Mouse (Mus musculus) liver, embryonic 11.5 days (tissue): ENCODE data around the gene Fbxw7. TPM values are rescaled to one million over a fixed set of nuclear protein-coding genes. Genes with fewer than 3 reads are reported as not detected.

ENCODE experiments used
- ATAC-seq: fragments of 200-750 bp; cut with Nextera tagmentation; replicated peaks from 2 replicates; pipeline ENCODE4 v1.8.0; 2017; ENCODE audit warnings: moderate number of reproducible peaks, mild to moderate bottlenecking, moderate TSS enrichment, moderate library complexity; ENCODE audit not compliant: low FRiP score
- DNase-seq: peaks from one replicate; pipeline ENCODE4 v3.0.0-alpha.2; 2017; ENCODE audit warnings: low spot score
- H3K27ac ChIP-seq: fragments of 300-500 bp; sonication (generic); 2 replicates; pipeline ENCODE4 v1.5.1; 2014; ENCODE audit warnings: mild to moderate bottlenecking, low read depth, low read length, control low read depth
- H3K27me3 ChIP-seq: fragments of 300-500 bp; sonication (generic); replicated peaks from 2 replicates; pipeline ENCODE4 v1.6.1; 2014; ENCODE audit warnings: low read length, mixed read lengths; ENCODE audit not compliant: control insufficient read depth, insufficient read depth
- H3K36me3 ChIP-seq: fragments of 300-500 bp; sonication (generic); 2 replicates; pipeline ENCODE4 v1.6.1; 2014; ENCODE audit warnings: mild to moderate bottlenecking, low read length, moderate library complexity, mixed read lengths; ENCODE audit not compliant: control insufficient read depth, insufficient read depth
- H3K4me1 ChIP-seq: fragments of 300-500 bp; sonication (generic); replicated peaks from 2 replicates; pipeline ENCODE4 v1.6.1; 2014; ENCODE audit warnings: low read length, mixed read lengths; ENCODE audit not compliant: control insufficient read depth, insufficient read depth
- H3K4me2 ChIP-seq: fragments of 300-500 bp; sonication (generic); 2 replicates; pipeline ENCODE4 v1.6.1; 2014; ENCODE audit warnings: mild to moderate bottlenecking, control low read depth, moderate library complexity
- H3K4me3 ChIP-seq: fragments of 300-500 bp; sonication (generic); 2 replicates; pipeline ENCODE4 v1.5.1; 2014; ENCODE audit warnings: low read depth, low read length, control low read depth
- H3K9ac ChIP-seq: fragments of 300-500 bp; sonication (generic); 2 replicates; pipeline ENCODE4 v1.6.1; 2014; ENCODE audit warnings: low read depth, low read length, control low read depth
- H3K9me3 ChIP-seq: fragments of 300-500 bp; sonication (generic); 2 replicates; pipeline ENCODE4 v1.6.1; 2016; ENCODE audit warnings: low read length, inconsistent platforms, mixed read lengths; ENCODE audit not compliant: control insufficient read depth
- WGBS: fragments of 180-500 bp; shearing (Covaris S2); extraction: QIAGEN DNeasy Blood & Tissue Kit; methylation state at CpG from one replicate; pipeline ENCODE4 v1.1.7; 2014; 5-methylcytosine and 5-hydroxymethylcytosine counted together
- polyA plus RNA-seq: library from polyadenylated mRNA; unstranded; fragments of >200 nt; fragmentation: Nextera tagmentation; extraction: Ambion mirVana; gene quantifications from 2 replicates; pipeline ENCODE4 v1.2.1, GENCODE M21; 2014

Fbxw7 gene
- polyA plus RNA-seq, 1 experiment from 2014 or later: 5.7 TPM

DNA sequence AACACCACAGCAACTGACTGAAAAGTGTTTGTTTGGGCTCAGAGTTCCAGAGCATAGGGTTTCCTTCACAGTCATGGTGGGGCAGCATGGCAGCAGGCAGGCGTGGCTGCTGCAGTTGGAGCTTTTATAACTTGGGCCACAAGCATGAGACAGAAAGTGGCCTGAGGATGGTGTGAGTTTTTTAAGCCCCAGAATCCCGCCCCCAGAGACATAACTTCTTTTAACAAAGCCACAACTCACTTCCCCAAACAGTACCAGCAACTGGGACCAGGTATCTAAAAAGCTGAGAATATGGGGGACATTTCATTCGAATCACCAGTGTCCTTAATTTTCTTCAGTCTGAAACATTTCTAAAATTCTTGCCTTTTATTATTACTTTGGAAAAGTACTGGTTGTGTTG, 22.9 kb downstream of the Fbxw7 start:
- no peak overlapping the region for H3K9ac ChIP-seq
- H3K4me2 ChIP-seq: no peak overlapping the region
- peaks cover 8% of the 10 kb centered on the region for H3K4me1 ChIP-seq
- no peak overlapping the region for H3K27ac ChIP-seq
- H3K9me3 ChIP-seq: no peaks in the 10 kb centered on the region
- H3K4me3 ChIP-seq: no peak overlapping the region
- H3K27me3 ChIP-seq: no peaks in the 10 kb centered on the region
- no peaks in the 10 kb centered on the region for H3K36me3 ChIP-seq
- ATAC-seq (no peak), DNase-seq (no peak)
- WGBS: 77% methylated on average over 3 of the region's 3 CpGs

DNA sequence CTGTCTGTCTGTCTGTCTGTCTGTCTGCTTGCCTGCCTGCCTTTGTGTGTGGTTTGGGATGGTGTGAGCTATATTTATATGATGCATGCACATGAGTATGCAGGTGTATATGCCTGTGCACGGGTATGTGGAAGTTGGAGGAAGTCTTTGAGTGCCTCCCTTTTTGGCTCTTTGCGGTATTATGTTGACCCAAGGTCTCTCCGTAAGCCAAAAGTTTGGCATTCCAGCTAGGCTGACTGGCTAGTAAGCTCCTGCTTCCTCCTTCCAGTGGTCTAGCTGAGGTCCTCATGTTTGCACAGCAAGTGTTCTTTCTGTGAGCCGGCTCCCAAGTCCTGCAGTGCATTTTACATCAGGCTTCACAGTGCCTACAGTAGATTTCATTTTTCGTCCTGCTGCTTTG, 24.4 kb downstream of the Fbxw7 start:
- Histone ChIP-seq H3K4me3 (no peak overlapping the region), H3K36me3 (no peaks in the 10 kb centered on the region), H3K9ac (no peak overlapping the region), H3K4me2 (no peak overlapping the region), H3K4me1 (peaks cover 8% of the 10 kb centered on the region), H3K27ac (no peak overlapping the region), H3K9me3 (no peaks in the 10 kb centered on the region), H3K27me3 (no peaks in the 10 kb centered on the region)
- ATAC-seq (no peak), DNase-seq (no peak)
- WGBS: 80% methylated on average over 5 of the region's 5 CpGs

DNA sequence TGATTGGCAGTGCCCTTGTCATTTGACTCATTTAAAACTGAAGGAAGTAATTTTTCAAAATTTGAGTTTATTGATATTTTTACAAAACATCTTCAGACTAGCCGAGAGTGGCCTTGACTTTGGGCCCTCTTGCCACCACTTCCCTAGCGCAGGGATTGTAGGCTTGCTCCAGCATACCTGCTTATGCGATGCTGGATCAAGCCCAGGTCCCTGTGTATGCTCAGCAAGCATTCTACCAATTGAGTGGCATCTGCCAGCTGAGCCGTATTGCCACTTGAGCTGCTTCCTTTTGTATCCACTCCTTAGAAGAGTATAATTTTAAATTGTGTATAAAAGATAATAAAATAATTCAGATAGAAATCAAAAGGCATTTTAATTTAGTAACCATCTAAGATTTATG, 26.2 kb downstream of the Fbxw7 start:
- no peak for ATAC-seq
- WGBS: 87% methylated on average over 4 of the region's 4 CpGs

DNA sequence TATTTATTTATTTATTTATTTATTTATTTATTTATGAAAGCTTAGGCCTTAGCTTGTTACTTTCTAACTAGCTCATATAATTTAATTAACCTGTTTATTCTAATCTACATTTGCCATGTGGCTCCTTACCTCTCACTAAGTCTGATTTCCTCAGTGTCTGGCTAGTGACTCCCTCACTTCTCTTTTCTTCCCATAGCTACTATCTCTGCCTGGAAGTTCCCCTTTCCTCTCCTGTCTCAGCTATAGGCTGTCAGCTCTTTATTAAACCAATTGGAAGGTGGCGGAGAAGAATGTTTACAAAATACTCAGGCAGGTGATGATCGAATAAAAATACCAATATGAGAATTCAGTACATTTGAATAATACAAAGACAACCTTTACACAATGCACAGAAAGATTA, 27.7 kb downstream of the Fbxw7 start:
- no peak overlapping the region for H3K27ac ChIP-seq
- ATAC-seq: no peak
- H3K27me3 ChIP-seq: no peaks in the 10 kb centered on the region
- H3K9ac ChIP-seq: no peak overlapping the region
- no peak overlapping the region for H3K4me3 ChIP-seq
- peaks cover 3% of the 10 kb centered on the region; the same call in 1 of the 2 replicates for H3K4me1 ChIP-seq
- WGBS: 65% methylated on average over 2 of the region's 2 CpGs
- DNase-seq: no peak
- H3K9me3 ChIP-seq: no peaks in the 10 kb centered on the region
- H3K36me3 ChIP-seq: no peaks in the 10 kb centered on the region
- no peak overlapping the region for H3K4me2 ChIP-seq

More for the DNA sequence above, 26.2 kb downstream of the Fbxw7 start:
- Histone ChIP-seq H3K4me3 (no peak overlapping the region), H3K27me3 (no peaks in the 10 kb centered on the region), H3K36me3 (no peaks in the 10 kb centered on the region), H3K9me3 (no peaks in the 10 kb centered on the region), H3K9ac (no peak overlapping the region), H3K4me2 (no peak overlapping the region), H3K27ac (no peak overlapping the region), H3K4me1 (peaks cover 4% of the 10 kb centered on the region; the same call in 1 of the 2 replicates)
- DNase-seq: no peak

DNA sequence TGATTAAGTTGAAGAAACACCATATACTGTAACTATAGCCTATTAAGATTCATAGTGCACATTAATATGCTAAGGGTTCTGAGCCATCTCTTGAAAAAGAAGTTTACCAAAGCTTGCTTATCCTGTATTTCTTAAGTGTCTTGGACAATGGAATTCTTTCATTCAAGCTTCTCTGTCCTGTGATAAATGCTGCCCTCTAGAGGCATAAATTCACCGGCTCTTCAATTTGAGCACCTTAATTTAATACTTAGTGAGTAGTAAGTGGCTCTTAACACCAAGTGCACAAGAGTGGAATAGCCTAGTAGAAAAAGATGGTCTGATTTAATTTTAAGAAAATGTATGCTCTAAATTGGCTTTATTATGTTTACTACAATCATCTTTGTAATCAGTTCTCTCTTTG, 28.5 kb downstream of the Fbxw7 start:
- no peaks in the 10 kb centered on the region for H3K36me3 ChIP-seq
- ATAC-seq: no peak
- H3K27me3 ChIP-seq: no peaks in the 10 kb centered on the region
- H3K27ac ChIP-seq: no peak overlapping the region
- H3K4me1 ChIP-seq: peaks cover 4% of the 10 kb centered on the region
- no peak overlapping the region for H3K9ac ChIP-seq
- H3K9me3 ChIP-seq: no peaks in the 10 kb centered on the region
- no peak overlapping the region for H3K4me2 ChIP-seq
- no peak overlapping the region for H3K4me3 ChIP-seq
- WGBS: 43% methylated on average over 1 of the region's 1 CpGs
- no peak for DNase-seq

DNA sequence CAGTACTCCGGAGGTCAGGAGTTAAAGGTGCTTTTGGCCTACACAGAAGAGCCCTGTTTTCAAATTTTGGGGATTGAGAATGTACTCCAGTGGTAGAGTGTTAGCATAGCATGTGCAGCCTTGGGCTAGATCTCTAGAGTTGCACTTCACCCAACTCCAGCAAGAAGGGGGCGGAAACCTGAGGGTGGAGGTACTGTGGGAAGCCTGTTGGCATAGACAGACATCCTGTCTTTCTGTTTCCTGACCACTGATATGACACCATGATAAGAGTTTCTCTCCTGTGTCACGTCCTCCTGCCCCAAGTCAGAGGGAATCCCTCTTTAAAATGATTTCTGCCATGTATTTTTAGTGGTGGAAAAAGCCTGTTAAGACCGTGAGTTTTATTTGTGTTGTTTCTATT, 33.7 kb downstream of the Fbxw7 start:
- Histone ChIP-seq H3K27me3 (no peaks in the 10 kb centered on the region), H3K4me3 (no peak overlapping the region), H3K9me3 (no peaks in the 10 kb centered on the region), H3K4me1 (peaks cover 16% of the 10 kb centered on the region), H3K36me3 (no peaks in the 10 kb centered on the region), H3K4me2 (no peak overlapping the region), H3K27ac (no peak overlapping the region), H3K9ac (no peak overlapping the region)
- WGBS: 49% methylated on average over 4 of the region's 4 CpGs
- peak; percentile 56; the same call in 1 of the 2 replicates for ATAC-seq
- no peak for DNase-seq

DNA sequence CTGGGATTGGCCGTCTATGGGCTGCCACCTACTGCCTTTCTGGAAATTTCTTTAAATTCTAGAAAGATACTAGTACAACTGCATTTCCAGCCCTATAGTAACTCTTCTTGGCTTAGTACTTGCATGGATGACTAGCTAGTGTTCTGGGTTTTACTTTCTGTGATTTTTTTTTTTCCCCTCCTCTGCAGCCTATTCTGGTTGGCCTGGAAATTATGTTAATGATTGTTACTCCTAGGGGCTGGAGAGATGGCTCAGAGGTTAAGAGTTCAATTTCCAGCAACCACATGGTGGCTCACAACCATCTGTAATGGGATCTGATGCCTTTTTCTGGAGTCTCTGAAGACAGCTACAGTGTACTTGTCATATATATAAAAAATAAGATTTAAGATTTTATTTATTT, 35.4 kb downstream of the Fbxw7 start:
- no peak for ATAC-seq
- Histone ChIP-seq H3K4me3 (no peak overlapping the region), H3K27me3 (no peaks in the 10 kb centered on the region), H3K4me2 (no peak overlapping the region), H3K4me1 (peaks cover 20% of the 10 kb centered on the region), H3K9ac (no peak overlapping the region), H3K36me3 (no peaks in the 10 kb centered on the region), H3K9me3 (no peaks in the 10 kb centered on the region), H3K27ac (no peak overlapping the region)
- WGBS: 84% methylated on average over 1 of the region's 1 CpGs
- DNase-seq: no peak

DNA sequence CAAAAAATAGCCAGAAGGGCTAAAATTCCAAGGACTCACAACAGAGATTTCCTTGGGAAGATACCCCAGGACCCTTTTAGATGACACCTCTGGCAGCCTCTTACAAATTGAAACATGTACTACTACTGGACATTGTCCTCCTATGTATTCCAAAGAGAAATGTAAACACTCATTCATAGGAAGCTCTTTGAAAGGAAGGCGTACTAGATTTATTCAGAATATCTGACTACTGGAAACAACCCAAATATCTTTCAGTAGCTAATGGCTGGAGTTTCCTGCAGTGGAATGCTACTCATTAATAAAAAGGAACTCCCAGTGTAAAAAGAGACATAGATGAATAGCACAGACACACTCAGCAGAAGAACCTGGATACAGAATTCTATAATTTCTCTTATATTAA, 36.7 kb downstream of the Fbxw7 start:
- WGBS: 87% methylated on average over 1 of the region's 1 CpGs
- peaks cover 18% of the 10 kb centered on the region for H3K4me1 ChIP-seq
- H3K27me3 ChIP-seq: no peaks in the 10 kb centered on the region
- H3K4me2 ChIP-seq: no peak overlapping the region
- H3K36me3 ChIP-seq: no peaks in the 10 kb centered on the region
- DNase-seq (no peak), ATAC-seq (no peak)
- no peak overlapping the region for H3K4me3 ChIP-seq
- no peak overlapping the region for H3K9ac ChIP-seq
- no peaks in the 10 kb centered on the region for H3K9me3 ChIP-seq
- no peak overlapping the region for H3K27ac ChIP-seq

DNA sequence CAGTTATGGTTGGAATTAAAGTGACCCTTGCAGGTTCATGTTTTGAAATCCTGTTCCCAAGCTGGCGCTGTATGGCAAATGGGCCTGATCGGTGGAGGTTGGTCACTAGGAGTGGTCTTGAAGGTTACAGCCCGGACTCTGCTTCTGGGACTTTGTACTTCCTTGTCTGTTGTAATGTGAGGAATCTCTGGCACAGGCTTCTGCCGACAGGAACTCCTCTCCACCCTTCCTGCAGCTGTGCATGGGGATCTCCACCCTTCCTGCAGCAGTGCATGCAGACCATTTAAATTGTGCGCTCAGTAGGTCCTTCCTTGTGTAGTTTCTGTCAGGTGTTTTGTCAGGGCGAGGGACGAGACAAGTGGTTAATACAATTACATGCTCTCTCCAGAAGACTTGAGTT, 37.8 kb downstream of the Fbxw7 start:
- no peaks in the 10 kb centered on the region for H3K36me3 ChIP-seq
- DNase-seq: no peak
- H3K4me3 ChIP-seq: no peak overlapping the region
- H3K9me3 ChIP-seq: no peaks in the 10 kb centered on the region
- no peak overlapping the region for H3K27ac ChIP-seq
- no peak for ATAC-seq
- H3K27me3 ChIP-seq: no peaks in the 10 kb centered on the region
- H3K9ac ChIP-seq: no peak overlapping the region
- H3K4me2 ChIP-seq: no peak overlapping the region
- H3K4me1 ChIP-seq: peaks cover 21% of the 10 kb centered on the region
- 60% methylated on average over 7 of the region's 7 CpGs for WGBS
